Mouse (Mus musculus) forebrain, embryonic 16.5 days (tissue): Measurements from ENCODE around the gene Slc3a2. TPM values are rescaled to one million over a fixed set of nuclear protein-coding genes. Genes with fewer than 3 reads are reported as not detected.
A peak's percentile ranks its signal among the peaks of the same experiment; 100 is the strongest.
"Not testable (repeated sequence)": the region's sequence is repeated elsewhere in the genome, so short reads cannot be mapped to it uniquely, and the experiment has no call there.

Source experiments
- ATAC-seq: fragments of 200-750 bp; cut with Nextera tagmentation; 2 replicates; pipeline ENCODE4 v1.8.0; 2017; ENCODE audit warnings: mild to moderate bottlenecking, moderate library complexity
- H3K27ac ChIP-seq: fragments of 300-500 bp; sonication (generic); 2 replicates; pipeline ENCODE4 v1.5.1; 2014; ENCODE audit warnings: low read length, control low read depth
- H3K27me3 ChIP-seq: fragments of 300-500 bp; sonication (generic); replicated peaks from 2 replicates; pipeline ENCODE4 v1.6.1; 2014; ENCODE audit warnings: low read length; ENCODE audit not compliant: control insufficient read depth, insufficient read depth
- H3K36me3 ChIP-seq: fragments of 300-500 bp; sonication (generic); 2 replicates; pipeline ENCODE4 v1.6.1; 2014; ENCODE audit not compliant: control insufficient read depth, insufficient read depth
- H3K4me1 ChIP-seq: fragments of 300-500 bp; sonication (generic); replicated peaks from 2 replicates; pipeline ENCODE4 v1.6.1; 2014; ENCODE audit warnings: low read length; ENCODE audit not compliant: control insufficient read depth, insufficient read depth
- H3K4me2 ChIP-seq: fragments of 300-500 bp; sonication (generic); 2 replicates; pipeline ENCODE4 v1.6.1; 2014; ENCODE audit warnings: mild to moderate bottlenecking, low read length, control low read depth
- H3K4me3 ChIP-seq: fragments of 300-500 bp; sonication (generic); replicated peaks from 2 replicates; pipeline ENCODE4 v1.5.1; 2014; ENCODE audit warnings: mild to moderate bottlenecking, low read length, control low read depth
- H3K9ac ChIP-seq: fragments of 300-500 bp; sonication (generic); replicated peaks from 2 replicates; pipeline ENCODE4 v1.6.1; 2014; ENCODE audit warnings: low read depth, low read length, control low read depth
- H3K9me3 ChIP-seq: fragments of 300-500 bp; sonication (generic); 2 replicates; pipeline ENCODE4 v1.6.1; 2016; ENCODE audit warnings: low read length; ENCODE audit not compliant: control insufficient read depth
- WGBS: fragments of 180-500 bp; shearing (Covaris S2); extraction: QIAGEN DNeasy Blood & Tissue Kit; methylation state at CpG from one replicate; pipeline ENCODE4 v1.1.7; 2014; 5-methylcytosine and 5-hydroxymethylcytosine counted together
- polyA plus RNA-seq: library from polyadenylated mRNA; unstranded; fragments of >200 nt; fragmentation: Nextera tagmentation; extraction: Ambion mirVana; gene quantifications from 2 replicates; pipeline ENCODE4 v1.2.1, GENCODE M21; 2015

Slc3a2 gene
- polyA plus RNA-seq, 1 experiment from 2014 or later, result 186 TPM

- peak overlapping the region; percentile 60 for H3K4me3 ChIP-seq
- H3K9ac ChIP-seq, result peak overlapping the region; percentile 96
- H3K27me3 ChIP-seq, result no peaks in the 10 kb centered on the region
- H3K9me3 ChIP-seq, result no peaks in the 10 kb centered on the region
- peak overlapping the region; percentile 98 for H3K27ac ChIP-seq
- H3K4me2 ChIP-seq, result peak overlapping the region; percentile 81
- peaks cover 24% of the 10 kb centered on the region for H3K36me3 ChIP-seq
- WGBS, result 2% methylated on average over 5 of the region's 5 CpGs
- peak; percentile 16 for ATAC-seq
- H3K4me1 ChIP-seq, result peaks cover 33% of the 10 kb centered on the region
These were observed 636 bp downstream of the Slc3a2 start for GRCm38 (mm10) chr19:8722559-8722906.

GRCm38 (mm10) chr19:8722021-8722420 lies 1.1 kb downstream of the Slc3a2 start:
- peak overlapping the region; percentile 96 for H3K9ac ChIP-seq
- H3K36me3 ChIP-seq, result peaks cover 23% of the 10 kb centered on the region
- H3K4me2 ChIP-seq, result peak overlapping the region; percentile 81
- H3K4me1 ChIP-seq, result peaks cover 33% of the 10 kb centered on the region
- ATAC-seq, result no peak
- 65% methylated on average over 4 of the region's 4 CpGs for WGBS
- H3K27me3 ChIP-seq, result no peaks in the 10 kb centered on the region
- H3K27ac ChIP-seq, result no peak overlapping the region
- no peaks in the 10 kb centered on the region for H3K9me3 ChIP-seq
- H3K4me3 ChIP-seq, result peak overlapping the region; percentile 60

- Histone ChIP-seq H3K9me3 (no peaks in the 10 kb centered on the region), H3K4me1 (peaks cover 33% of the 10 kb centered on the region), H3K9ac (no peak overlapping the region), H3K27me3 (no peaks in the 10 kb centered on the region), H3K4me3 (no peak overlapping the region), H3K27ac (no peak overlapping the region), H3K36me3 (peaks cover 17% of the 10 kb centered on the region), H3K4me2 (no peak overlapping the region)
- WGBS, result 74% methylated on average over 1 of the region's 1 CpGs
- no peak for ATAC-seq
These were observed 1.8 kb downstream of the Slc3a2 start for GRCm38 (mm10) chr19:8721378-8721777.

GRCm38 (mm10) chr19:8719037-8719436 lies 4.1 kb downstream of the Slc3a2 start:
- not testable (repeated sequence) for H3K36me3 ChIP-seq, H3K27me3 ChIP-seq, H3K9ac ChIP-seq, H3K4me3 ChIP-seq, H3K4me2 ChIP-seq, ATAC-seq, H3K27ac ChIP-seq, H3K9me3 ChIP-seq
- H3K4me1 ChIP-seq, result peaks cover 21% of the 10 kb centered on the region

GRCm38 (mm10) chr19:8718357-8718756 lies 4.8 kb downstream of the Slc3a2 start:
- H3K9me3 ChIP-seq, result no peaks in the 10 kb centered on the region
- H3K4me3 ChIP-seq, result no peak overlapping the region
- H3K36me3 ChIP-seq, result no peaks in the 10 kb centered on the region
- H3K9ac ChIP-seq, result no peak overlapping the region
- no peak overlapping the region for H3K27ac ChIP-seq
- no peak for ATAC-seq
- no peak overlapping the region for H3K4me2 ChIP-seq
- no peaks in the 10 kb centered on the region for H3K27me3 ChIP-seq
- WGBS, result 70% methylated on average over 3 of the region's 3 CpGs
- H3K4me1 ChIP-seq, result peaks cover 23% of the 10 kb centered on the region

GRCm38 (mm10) chr19:8716767-8717475 lies 6.2 kb downstream of the Slc3a2 start:
- H3K4me3 ChIP-seq, result no peak overlapping the region
- WGBS, result 78% methylated on average over 8 of the region's 10 CpGs
- no peaks in the 10 kb centered on the region for H3K27me3 ChIP-seq
- no peaks in the 10 kb centered on the region for H3K9me3 ChIP-seq
- H3K9ac ChIP-seq, result no peak overlapping the region
- no peak overlapping the region for H3K4me2 ChIP-seq
- no peak overlapping the region for H3K27ac ChIP-seq
- H3K36me3 ChIP-seq, result no peaks in the 10 kb centered on the region
- ATAC-seq, result no peak
- peaks cover 25% of the 10 kb centered on the region for H3K4me1 ChIP-seq

- no peak overlapping the region for H3K27ac ChIP-seq
- no peak for ATAC-seq
These were observed 7.1 kb downstream of the Slc3a2 start for GRCm38 (mm10) chr19:8715868-8716766.

GRCm38 (mm10) chr19:8714653-8715481 lies 8.3 kb downstream of the Slc3a2 start:
- Histone ChIP-seq H3K4me2 (no peak overlapping the region), H3K4me1 (peaks cover 36% of the 10 kb centered on the region), H3K36me3 (0 out of 2 replicates have a peak, but pooled peaks cover 4% of the 10 kb centered on the region), H3K27ac (no peak overlapping the region), H3K9me3 (no peaks in the 10 kb centered on the region), H3K27me3 (no peaks in the 10 kb centered on the region), H3K4me3 (no peak overlapping the region), H3K9ac (no peak overlapping the region)
- WGBS, result 63% methylated on average over 10 of the region's 10 CpGs
- ATAC-seq, result no peak

More at GRCm38 (mm10) chr19:8715868-8716766, 7.1 kb downstream of the Slc3a2 start:
- H3K27me3 ChIP-seq, result no peaks in the 10 kb centered on the region
- WGBS, result 74% methylated on average over 10 of the region's 10 CpGs
- H3K36me3 ChIP-seq, result no peaks in the 10 kb centered on the region
- no peak overlapping the region for H3K4me3 ChIP-seq
- peaks cover 24% of the 10 kb centered on the region for H3K4me1 ChIP-seq
- no peak overlapping the region for H3K9ac ChIP-seq
- H3K4me2 ChIP-seq, result no peak overlapping the region
- H3K9me3 ChIP-seq, result no peaks in the 10 kb centered on the region
